Mouse (Mus musculus) C2C12 (cell line): ENCODE measurements around the gene Cask. TPM values are rescaled to one million over a fixed set of nuclear protein-coding genes. Genes with fewer than 3 reads are reported as not detected.

ENCODE experiments used
- H3K27me3 ChIP-seq: one replicate; pipeline ENCODE4 v1.6.1; 2011; ENCODE audit not compliant: control insufficient read depth, insufficient read depth, insufficient read length
- H3K36me3 ChIP-seq: one replicate; pipeline ENCODE4 v1.6.1; 2011; ENCODE audit not compliant: control insufficient read depth, insufficient read depth
- H3K4me3 ChIP-seq: one replicate; pipeline ENCODE4 v1.5.1; 2011; ENCODE audit warnings: mild to moderate bottlenecking, control low read depth; ENCODE audit not compliant: poor library complexity, insufficient read depth, severe bottlenecking
- H3K79me2 ChIP-seq: one replicate; pipeline ENCODE4 v1.6.1; 2011; ENCODE audit not compliant: control insufficient read depth, insufficient read depth
- H3K79me3 ChIP-seq: one replicate; pipeline ENCODE4 v1.6.1; 2011; ENCODE audit warnings: low read depth, control low read depth
- H3ac ChIP-seq: one replicate; pipeline ENCODE3; 2011; ENCODE audit warnings: low read depth; ENCODE audit not compliant: control insufficient read depth, insufficient read length
- CEBPB ChIP-seq: IDR thresholded peaks from one replicate; pipeline ENCODE4 v1.6.1; 2011; ENCODE audit warnings: low read depth, mild to moderate bottlenecking, control low read depth, moderate library complexity
- CTCF ChIP-seq: IDR thresholded peaks from one replicate; pipeline ENCODE4 v1.5.1; 2011; ENCODE audit not compliant: control insufficient read depth, insufficient read depth, insufficient read length
- FOSL1 ChIP-seq: IDR thresholded peaks from one replicate; pipeline ENCODE4 v1.8.0; 2011; ENCODE audit warnings: mild to moderate bottlenecking, low read length; ENCODE audit not compliant: poor library complexity, insufficient read depth, severe bottlenecking
- MAX ChIP-seq: IDR thresholded peaks from one replicate; pipeline ENCODE4 v1.6.1; 2011; ENCODE audit warnings: mild to moderate bottlenecking, control low read depth
- MYOD1 ChIP-seq: IDR thresholded peaks from one replicate; pipeline ENCODE4 v1.6.1; 2011; ENCODE audit warnings: low read depth; ENCODE audit not compliant: control insufficient read depth, insufficient read length
- MYOG ChIP-seq: IDR thresholded peaks from one replicate; pipeline ENCODE4 v1.6.1; 2011; ENCODE audit not compliant: control insufficient read depth, insufficient read length; ENCODE audit errors: extremely low read depth
- USF1 ChIP-seq: IDR thresholded peaks from one replicate; pipeline ENCODE4 v1.6.1; 2011; ENCODE audit warnings: low read depth, mild to moderate bottlenecking, control low read depth, moderate library complexity
- polyA plus RNA-seq: library from polyadenylated mRNA; unstranded; fragments of >200 nt; fragmentation: generic; extraction: Trizol; gene quantifications from one replicate; pipeline ENCODE4 v1.2.1, GENCODE M21; 2012; ENCODE audit warnings: missing spikeins

Gene Cask
- polyA plus RNA-seq, 1 experiment = 9.2 TPM

DNA sequence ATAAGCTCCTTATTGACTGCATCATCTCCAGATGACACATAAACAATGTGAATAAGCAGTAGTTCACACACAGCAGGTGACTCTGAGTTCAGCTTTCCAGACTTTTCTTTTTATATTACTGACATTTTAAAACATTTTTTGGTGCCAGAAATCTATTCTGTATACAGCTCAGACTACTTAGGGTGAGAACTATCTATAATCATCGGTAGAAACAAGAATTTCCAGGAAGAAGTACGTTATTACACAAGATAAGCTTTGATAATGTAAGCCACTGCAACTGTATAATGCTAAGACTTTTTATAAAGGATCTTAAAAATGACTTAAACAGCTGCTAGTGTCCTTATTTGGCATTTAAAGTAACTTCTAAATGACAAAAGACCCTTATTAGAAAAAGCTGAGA, 239.1 kb downstream of the Cask start:
- Histone ChIP-seq H3K79me3 (no peaks in the 10 kb centered on the region), H3K79me2 (no peaks in the 10 kb centered on the region), H3K36me3 (no peaks in the 10 kb centered on the region), H3K27me3 (no peaks in the 10 kb centered on the region), H3ac (no peak overlapping the region), H3K4me3 (no peak overlapping the region)
- TF ChIP-seq MAX (no peak), FOSL1 (no peak), USF1 (no peak), CEBPB (no peak), MYOD1 (no peak), CTCF (no peak)

DNA sequence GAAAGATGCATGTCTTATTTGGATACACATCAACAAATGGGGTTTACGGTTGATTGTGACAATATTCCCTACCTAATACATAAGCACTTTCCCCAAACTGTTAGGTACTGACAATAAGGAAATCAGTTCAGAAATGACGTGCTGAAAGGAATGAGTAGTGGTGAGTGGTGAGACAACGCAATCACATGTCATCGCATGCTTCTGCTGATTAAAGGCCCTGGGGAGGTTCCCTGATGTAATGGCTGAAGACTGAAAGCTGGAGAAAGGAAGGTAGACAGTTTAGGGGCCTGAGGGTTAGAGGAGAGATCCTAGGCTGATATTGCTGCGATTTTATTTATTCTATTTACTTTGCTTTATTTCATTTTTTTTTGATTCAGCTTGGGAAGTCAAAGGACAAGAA, 240.1 kb downstream of the Cask start:
- TF ChIP-seq MAX (no peak), MYOD1 (no peak), CTCF (no peak), MYOG (no peak), USF1 (no peak)
- H3ac ChIP-seq = no peak overlapping the region

DNA sequence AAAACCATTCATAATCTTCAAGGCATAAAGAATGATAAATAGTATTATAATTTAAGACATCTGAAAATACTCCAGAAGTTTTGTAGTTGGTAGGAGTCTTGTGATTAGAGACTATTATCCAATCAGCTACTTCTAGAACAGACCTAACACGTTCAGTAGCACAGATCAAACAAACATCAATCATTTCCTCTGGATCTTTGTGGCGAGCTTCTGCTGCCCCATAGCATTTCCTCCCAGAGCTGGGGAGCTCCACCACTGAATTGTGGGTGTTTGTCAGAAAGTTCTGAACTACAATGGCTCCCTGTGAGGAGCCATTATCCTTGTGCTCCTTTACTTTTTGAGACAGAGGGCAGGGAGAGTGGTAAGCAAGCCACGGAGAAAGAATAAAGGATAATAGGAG, 243.4 kb downstream of the Cask start:
- no peaks in the 10 kb centered on the region for H3K79me2 ChIP-seq
- no peak for TF ChIP-seq CTCF
- no peak for TF ChIP-seq MAX
- H3K4me3 ChIP-seq = no peak overlapping the region
- H3K27me3 ChIP-seq = no peaks in the 10 kb centered on the region
- no peaks in the 10 kb centered on the region for H3K79me3 ChIP-seq
- no peaks in the 10 kb centered on the region for H3K36me3 ChIP-seq
- no peak overlapping the region for H3ac ChIP-seq

More for the DNA sequence above, 240.1 kb downstream of the Cask start:
- Histone ChIP-seq H3K79me3 (no peaks in the 10 kb centered on the region), H3K4me3 (no peak overlapping the region), H3K27me3 (no peaks in the 10 kb centered on the region), H3K36me3 (no peaks in the 10 kb centered on the region), H3K79me2 (no peaks in the 10 kb centered on the region)

DNA sequence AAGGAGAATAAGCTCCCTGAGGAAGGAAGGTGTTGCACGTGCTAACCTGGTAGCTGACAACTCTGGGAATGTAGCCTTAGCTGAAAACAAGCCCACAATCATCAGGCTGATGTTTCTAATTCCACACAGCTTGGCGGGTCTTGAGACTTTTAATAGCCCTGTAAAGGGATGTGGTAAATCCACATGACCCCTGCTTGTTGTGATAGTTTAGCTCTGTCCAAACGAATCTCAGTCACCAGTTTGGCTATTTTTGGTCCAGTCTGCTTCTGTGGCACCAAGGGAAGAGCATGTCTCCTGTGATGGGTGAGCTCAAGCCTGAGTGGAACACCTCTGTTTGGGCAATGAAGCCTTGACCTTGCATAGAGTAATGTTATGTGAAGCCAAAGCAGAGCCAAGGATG, 244.4 kb downstream of the Cask start:
- Histone ChIP-seq H3K79me2 (no peaks in the 10 kb centered on the region), H3ac (no peak overlapping the region), H3K4me3 (no peak overlapping the region), H3K79me3 (no peaks in the 10 kb centered on the region), H3K36me3 (no peaks in the 10 kb centered on the region), H3K27me3 (no peaks in the 10 kb centered on the region)
- no peak for TF ChIP-seq CEBPB
- TF ChIP-seq MAX = no peak
- no peak for TF ChIP-seq MYOD1
- TF ChIP-seq MYOG = no peak
- TF ChIP-seq FOSL1 = no peak
- TF ChIP-seq CTCF = no peak
- no peak for TF ChIP-seq USF1

DNA sequence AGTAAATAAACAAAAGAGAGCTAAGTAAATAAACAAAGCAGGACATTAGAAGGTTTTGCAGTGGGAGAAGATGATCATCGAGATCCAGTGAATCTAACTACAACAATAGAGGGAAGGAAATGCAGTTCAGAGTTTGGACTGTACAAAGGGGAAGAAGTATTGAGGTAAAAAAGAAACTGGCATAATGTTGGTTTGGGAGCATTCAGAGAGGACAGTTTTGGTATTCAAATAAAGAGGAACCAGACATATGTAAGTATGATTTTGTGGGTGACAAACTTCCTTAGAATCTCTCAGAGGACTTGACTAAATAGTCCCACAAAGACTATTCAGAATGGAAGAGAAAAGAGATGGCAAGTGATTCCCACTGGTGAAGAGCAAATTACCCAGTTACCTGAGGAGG, 251.2 kb downstream of the Cask start:
- TF ChIP-seq MYOD1 (no peak), USF1 (no peak), CEBPB (no peak), MYOG (no peak), FOSL1 (no peak), MAX (no peak), CTCF (no peak)
- no peak overlapping the region for H3ac ChIP-seq
- no peaks in the 10 kb centered on the region for H3K27me3 ChIP-seq
- H3K36me3 ChIP-seq = no peaks in the 10 kb centered on the region
- H3K4me3 ChIP-seq = no peak overlapping the region
- no peaks in the 10 kb centered on the region for H3K79me2 ChIP-seq
- no peaks in the 10 kb centered on the region for H3K79me3 ChIP-seq

DNA sequence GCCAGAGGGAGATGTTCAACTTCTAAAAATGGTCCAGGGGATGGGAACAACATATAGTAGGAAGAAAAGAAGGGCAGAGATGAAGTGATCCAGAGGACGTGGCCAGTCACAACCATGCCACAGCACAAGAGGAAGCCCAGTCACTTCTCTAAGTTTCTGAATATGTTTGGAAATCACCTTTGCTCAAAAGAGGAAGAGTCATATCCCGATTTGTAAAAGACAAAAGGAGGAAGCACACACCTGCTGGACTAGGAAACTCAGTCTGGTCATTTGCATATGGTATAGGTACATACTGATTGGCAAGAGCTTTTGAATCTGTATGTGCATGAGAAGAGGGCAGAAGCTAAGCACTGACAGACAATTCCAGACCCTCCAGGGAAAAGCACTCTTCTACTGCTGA, 251.8 kb downstream of the Cask start:
- no peaks in the 10 kb centered on the region for H3K27me3 ChIP-seq
- no peaks in the 10 kb centered on the region for H3K79me2 ChIP-seq
- H3K4me3 ChIP-seq = no peak overlapping the region
- no peak overlapping the region for H3ac ChIP-seq
- H3K36me3 ChIP-seq = no peaks in the 10 kb centered on the region
- TF ChIP-seq FOSL1 (no peak), MAX (no peak), MYOD1 (no peak), CTCF (no peak), CEBPB (no peak), USF1 (no peak)
- H3K79me3 ChIP-seq = no peaks in the 10 kb centered on the region

DNA sequence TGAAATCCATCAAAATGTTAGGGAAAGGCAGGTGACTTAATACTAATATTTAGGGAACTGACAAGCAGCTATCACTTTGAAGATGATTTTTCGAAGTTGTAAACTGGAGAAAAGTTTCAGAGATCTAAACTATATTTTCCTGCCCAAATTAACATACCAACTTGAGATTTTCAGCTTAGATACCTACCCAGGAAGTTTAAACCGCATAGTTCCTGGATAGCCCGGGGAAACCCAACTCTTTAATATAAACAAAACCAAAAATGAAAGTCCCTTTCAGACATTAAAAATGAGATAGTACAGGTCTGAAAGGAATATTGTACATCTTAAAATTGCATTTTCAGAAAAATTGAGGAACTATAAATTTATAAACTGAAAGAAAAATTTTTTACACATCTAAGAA, 273.5 kb downstream of the Cask start:
- Histone ChIP-seq H3ac (no peak overlapping the region), H3K36me3 (no peaks in the 10 kb centered on the region), H3K79me2 (no peaks in the 10 kb centered on the region), H3K4me3 (no peak overlapping the region), H3K79me3 (no peaks in the 10 kb centered on the region), H3K27me3 (no peaks in the 10 kb centered on the region)
- no peak for TF ChIP-seq MAX
- TF ChIP-seq MYOD1 = no peak
- no peak for TF ChIP-seq CTCF
- no peak for TF ChIP-seq FOSL1
- no peak for TF ChIP-seq MYOG
- no peak for TF ChIP-seq USF1
- no peak for TF ChIP-seq CEBPB
